Mouse (Mus musculus) layer of hippocampus, adult 11-12 months (tissue): Measurements from ENCODE around the gene Ptdss2.

Experiments
- DNase-seq: peaks from one replicate; pipeline ENCODE4 v3.0.0; 2022; ENCODE audit warnings: low spot score

The Ptdss2 gene

DNA sequence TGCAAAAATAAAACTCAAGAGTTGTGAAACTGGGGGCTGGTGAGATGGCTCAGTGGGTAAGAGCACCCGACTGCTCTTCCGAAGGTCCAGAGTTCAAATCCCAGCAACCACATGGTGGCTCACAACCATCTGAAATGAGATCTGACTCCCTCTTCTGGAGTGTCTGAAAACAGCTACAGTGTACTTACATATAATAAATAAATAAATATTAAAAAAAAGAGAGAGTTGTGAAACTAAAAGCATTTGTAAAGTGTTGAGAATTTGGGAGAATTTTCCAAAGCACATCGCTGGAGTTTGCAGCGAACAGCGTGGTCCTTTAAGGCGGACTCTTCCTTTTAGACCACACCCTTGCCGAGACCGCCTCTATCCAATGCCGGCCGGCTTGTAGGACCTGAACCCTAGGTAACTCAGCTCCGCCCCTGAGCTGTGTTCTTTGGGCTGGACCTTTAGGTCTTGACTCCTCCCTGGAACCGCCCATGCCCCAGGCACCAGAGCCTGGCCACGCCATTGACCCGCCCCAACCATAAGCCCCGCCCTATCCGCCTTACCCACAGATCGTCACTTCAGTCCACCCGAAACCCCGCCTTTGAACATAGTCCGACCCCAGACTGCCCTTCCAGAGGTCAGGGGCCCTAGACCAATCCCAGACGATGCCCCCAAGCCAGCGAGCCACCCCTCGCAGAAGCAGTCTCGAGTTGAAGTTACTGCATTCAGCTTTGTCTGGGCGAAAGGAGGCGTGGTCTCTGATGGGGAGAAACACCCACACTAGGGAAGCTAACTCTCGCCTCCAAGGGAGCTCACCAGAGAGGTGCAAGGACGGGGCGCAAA is 721 bp downstream of the Ptdss2 start:
- DNase-seq, result peak; percentile 91

- no peak for DNase-seq
Observed at GRCm38 (mm10) chr7:141123517-141123856, 1.3 kb downstream of the Ptdss2 start.

GRCm38 (mm10) chr7:141131024-141131820 is 9.0 kb downstream of the Ptdss2 start:
- peak; percentile 91 for DNase-seq

DNA sequence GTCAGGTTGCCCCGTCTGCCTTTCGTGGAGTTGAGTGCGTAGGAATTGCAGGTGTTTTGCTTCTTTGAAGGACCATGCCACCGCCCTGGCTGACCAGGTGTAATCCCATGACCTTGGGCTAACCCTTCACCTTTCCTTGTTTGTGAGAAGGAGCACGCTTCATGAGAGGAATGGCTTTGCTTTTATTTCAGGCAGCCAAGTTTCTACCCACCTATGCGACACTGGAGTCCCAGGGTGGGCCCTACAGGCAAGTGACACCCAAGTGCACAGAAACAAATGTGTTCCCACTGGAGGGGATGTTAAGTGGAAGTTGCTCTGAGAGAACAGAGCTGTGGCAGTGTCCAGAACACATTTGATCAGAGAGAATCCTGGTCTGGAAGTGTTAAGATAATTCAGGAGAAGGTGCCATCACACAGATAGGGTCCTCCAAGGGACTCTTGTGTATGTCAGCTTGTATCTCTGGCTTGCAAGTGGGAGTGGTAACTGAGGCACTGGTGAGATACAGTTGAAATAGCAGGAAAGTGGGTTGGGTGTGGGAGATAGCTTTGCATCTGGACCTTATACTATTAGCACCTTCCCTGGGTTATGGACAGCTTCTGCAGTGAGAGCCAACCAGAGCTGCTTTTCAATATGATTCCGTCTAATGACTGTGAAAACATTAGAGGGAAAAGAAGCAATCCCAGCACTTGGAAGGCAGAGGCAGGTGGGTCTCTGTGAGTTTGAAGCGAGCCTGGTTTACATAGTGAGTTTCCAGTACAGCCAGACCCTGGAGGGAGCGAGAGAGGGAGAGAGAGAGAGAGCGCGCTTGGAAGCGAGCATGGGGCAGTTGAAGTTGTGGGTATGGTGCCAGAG is 9.9 kb downstream of the Ptdss2 start:
- DNase-seq, result no peak

DNA sequence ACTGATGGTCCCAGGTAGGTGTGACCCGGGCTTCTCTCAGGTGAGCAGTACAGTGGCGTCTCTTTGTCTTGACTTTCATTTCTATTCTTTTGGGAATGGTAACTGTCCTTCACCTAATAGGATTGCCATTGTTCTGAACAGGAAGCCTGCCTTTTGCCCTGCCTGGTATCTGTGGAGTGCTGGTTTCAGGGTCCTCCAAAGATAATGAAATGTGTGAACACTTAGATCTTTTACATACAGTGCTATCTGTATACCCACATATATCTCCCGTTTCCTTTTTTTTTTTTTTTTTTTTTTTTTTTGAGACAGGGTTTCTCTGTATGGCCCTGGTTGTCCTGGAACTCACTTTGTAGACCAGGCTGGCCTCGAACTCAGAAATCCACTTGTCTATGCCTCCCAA is 19.1 kb downstream of the Ptdss2 start:
- no peak for DNase-seq

DNA sequence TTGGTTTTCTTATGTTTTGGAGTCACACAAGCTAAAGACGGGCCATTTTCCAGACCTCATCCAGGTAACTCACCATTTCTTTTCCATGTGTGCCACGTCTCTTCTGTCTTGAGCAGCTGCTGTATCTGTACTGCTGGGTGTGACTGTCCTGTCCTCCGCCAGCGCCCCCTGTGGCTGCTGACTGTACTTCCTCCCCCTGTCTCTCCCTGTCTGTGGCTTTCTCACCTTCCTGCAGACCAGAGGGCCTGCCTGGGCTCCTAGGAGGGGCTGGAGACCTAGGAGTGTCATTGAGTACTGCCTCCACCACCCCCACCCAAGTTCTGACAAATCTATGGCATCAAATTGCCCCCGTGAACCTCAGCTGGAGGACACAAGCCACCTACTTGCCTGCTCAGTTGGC is 20.9 kb downstream of the Ptdss2 start:
- DNase-seq, result no peak

GRCm38 (mm10) chr7:141143861-141144260 is 21.7 kb downstream of the Ptdss2 start:
- DNase-seq, result no peak

DNA sequence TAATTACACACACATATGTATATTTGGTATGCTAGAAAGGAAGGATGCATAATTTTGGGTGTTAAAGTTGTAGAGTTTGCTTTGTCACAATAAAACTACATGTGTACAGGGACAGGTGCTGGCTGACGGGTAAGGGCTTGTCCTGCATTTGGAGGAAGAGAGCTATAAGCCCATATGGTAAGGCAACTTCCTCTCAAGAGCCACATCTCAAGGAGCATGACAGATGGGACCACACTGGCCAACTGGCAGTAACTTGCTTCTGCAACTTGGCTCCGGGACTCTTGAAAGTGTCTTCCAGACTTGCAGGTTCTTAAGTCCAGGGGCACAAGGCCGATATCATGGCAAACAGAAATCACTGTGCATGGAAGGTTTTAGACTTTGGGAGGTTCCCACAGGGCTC is 22.5 kb downstream of the Ptdss2 start:
- no peak for DNase-seq

DNA sequence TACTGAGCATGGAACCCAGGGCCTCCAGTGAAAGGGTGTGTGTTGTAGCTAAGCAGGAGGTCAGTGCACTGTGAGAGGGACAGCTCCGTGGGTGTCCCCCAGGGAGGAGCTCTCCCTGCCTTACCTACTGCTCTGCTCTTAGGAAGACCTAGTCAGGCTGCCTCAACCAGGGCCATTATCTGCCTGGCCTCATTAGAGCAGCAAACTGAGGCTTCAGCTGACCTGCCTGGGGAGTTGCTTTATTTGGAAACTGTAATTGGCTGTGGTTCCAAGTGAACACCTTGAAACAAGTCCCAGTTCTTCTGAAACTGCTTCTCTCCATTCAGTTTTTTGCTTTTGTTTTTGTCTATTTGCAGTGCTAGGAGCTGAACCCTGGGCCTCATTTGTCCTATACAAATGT is 23.2 kb downstream of the Ptdss2 start:
- no peak for DNase-seq

DNA sequence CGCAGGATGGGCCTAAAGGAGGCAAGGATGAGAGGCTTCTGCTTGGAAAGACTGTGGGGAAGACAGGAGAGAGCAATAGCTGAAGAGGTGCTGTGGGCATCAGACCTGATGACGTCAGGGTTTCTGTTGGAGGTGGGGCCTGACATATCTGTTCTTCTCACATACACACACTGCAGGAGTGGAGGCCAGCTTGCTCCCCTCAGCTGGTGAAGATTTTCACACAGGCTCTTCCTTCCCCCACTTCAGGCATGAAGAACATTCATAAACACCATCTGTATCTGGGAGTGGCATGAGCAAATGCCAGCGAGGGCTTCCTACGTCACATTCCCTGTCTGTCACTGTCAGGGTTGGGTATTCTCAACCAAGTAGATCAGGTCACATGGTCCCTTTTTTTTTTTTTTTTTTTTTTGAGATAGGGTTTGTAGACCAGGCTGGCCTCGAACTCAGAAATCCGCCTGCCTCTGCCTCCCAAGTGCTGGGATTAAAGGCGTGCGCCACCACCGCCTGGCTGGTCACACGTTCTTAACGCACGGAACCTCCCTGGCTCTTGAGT is 23.9 kb downstream of the Ptdss2 start:
- no peak for DNase-seq

DNA sequence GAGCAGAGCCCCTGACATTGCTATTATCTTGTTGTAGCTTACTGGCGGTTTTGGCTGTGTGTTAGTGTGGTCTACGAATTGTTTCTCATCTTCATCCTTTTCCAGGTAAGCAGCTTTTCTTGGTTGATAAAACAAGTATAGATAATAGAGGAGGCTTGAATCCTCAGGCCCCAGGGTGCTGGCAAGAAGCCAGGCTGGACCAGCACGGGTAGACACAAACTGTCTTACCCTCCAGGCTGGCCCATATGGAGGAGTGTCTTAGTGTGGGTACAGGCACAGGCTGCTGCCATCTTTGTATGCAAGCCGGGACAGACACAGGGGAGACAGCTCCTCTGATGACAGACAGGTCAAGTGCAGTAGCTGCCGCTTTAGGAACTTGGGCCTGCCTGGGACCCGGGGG is 24.9 kb downstream of the Ptdss2 start:
- no peak for DNase-seq

DNA sequence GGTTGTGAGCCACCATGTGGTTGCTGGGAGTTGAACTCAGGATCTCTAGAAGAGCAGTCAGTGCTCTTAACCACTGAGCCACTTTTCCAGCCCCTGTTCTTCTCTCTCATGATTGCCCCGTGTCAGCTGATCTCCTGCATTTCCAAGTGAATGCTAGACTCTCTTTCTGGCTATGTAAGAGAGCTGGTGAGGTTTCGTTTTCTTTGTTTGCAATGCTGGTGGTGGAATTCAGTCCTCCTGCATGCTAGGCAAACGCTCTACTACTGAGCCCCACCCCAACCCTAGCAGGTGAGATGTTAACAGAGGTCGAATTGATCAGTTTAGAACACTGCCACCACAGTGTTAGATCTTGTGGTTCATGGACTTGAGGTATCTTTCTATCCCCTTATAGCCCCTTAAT is 26.5 kb downstream of the Ptdss2 start:
- DNase-seq, result no peak

DNA sequence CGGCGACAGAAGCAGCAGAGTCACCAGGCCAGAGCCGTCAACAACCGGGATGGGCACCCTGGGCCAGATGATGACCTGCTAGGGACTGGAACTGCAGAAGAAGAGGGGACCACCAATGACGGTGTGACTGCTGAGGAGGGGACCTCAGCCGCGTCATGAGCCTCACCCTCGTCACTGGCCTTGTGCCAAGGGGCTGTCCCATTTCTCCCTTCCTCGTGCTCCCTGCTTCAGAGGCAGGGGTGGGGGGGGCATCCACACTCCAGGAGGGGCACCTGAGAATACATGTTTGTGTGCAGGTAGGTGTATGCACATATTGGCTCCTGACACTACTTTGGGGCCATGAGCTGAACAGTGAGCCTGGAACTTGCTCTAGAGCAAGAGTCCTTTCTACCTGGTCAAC is 33.2 kb downstream of the Ptdss2 start:
- no peak for DNase-seq

GRCm38 (mm10) chr7:141164397-141164796 is 42.2 kb downstream of the Ptdss2 start:
- no peak for DNase-seq

DNA sequence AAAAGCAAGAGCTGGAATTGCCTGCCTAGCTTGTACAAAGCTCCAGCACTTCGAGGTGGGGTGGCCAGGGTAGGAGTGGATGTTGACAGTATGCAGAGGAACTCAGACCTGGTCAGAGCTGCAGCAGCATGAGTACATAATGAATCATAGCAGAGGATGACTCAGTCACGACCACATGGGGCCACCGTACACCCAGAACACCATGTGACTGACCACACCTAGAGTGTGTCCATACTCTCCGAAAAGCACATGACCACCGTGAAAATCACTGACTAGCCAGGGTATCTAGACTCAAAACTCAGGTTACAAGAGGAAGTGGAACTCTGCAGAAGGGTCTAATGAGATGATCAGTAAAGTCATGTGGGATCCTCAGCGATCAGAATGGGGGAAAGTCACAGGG is 42.7 kb downstream of the Ptdss2 start:
- DNase-seq, result no peak

GRCm38 (mm10) chr7:141167901-141168517 is 45.8 kb downstream of the Ptdss2 start:
- no peak for DNase-seq

DNA sequence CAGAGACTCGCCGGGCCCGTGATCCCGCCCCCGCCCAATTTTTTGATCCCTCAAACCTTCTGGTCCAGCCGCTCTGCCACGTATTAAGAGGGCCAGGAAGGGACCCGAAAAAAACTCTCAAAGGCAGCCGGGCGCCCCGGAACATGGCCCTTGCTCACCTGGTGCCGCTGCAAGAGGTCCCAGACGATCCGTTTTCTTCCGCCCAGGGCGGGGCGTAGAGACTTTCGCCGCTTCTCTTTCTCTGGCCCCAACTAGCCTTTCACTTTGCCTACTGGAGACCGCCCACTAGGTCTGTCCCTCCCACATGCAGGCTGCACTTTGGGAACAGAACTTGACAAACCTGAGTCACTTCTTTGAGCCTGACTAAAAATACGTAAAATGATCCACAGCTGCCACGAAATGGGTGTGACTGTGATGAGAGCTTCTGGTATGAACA is 46.4 kb downstream of the Ptdss2 start:
- DNase-seq, result peak; percentile 27

DNA sequence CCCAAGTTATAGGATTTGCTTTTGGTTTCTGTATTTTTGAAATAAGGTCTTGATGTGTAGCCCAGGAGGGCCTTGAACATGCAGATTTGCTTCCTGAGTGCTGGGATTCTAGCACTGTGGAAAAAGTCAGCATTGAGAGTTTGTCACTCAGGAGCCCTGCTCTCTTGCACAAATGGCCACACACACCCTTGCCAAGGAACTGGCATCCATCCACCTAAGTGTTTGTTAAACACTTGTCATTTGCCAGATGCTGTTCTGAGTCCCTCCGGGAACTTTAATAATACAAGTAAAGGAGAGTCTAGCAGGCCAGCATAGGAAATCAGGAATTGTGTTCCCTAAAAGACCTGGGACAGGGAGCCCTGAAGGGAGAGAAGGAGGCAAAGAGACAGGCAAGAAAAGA is 47.1 kb downstream of the Ptdss2 start:
- DNase-seq, result no peak

DNA sequence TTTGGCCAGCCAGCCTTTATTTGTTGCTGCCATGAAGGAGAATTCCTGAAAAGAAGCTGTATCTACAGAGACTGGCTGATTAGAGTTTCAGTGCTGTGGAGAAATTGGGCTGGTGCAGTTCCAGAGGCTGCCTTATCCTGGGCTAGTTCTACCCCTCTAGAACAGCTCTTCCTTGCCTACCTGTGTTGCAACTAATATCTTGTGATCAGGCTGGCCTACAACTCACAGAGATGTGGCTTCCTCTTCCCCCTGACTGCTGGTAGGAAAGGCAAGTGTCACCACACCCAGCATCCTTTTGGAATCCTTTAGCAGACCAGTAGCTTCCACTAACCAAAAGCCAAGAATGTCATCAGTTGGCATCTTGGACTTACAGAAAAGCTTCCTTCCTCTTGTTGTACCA is 47.7 kb downstream of the Ptdss2 start:
- no peak for DNase-seq

DNA sequence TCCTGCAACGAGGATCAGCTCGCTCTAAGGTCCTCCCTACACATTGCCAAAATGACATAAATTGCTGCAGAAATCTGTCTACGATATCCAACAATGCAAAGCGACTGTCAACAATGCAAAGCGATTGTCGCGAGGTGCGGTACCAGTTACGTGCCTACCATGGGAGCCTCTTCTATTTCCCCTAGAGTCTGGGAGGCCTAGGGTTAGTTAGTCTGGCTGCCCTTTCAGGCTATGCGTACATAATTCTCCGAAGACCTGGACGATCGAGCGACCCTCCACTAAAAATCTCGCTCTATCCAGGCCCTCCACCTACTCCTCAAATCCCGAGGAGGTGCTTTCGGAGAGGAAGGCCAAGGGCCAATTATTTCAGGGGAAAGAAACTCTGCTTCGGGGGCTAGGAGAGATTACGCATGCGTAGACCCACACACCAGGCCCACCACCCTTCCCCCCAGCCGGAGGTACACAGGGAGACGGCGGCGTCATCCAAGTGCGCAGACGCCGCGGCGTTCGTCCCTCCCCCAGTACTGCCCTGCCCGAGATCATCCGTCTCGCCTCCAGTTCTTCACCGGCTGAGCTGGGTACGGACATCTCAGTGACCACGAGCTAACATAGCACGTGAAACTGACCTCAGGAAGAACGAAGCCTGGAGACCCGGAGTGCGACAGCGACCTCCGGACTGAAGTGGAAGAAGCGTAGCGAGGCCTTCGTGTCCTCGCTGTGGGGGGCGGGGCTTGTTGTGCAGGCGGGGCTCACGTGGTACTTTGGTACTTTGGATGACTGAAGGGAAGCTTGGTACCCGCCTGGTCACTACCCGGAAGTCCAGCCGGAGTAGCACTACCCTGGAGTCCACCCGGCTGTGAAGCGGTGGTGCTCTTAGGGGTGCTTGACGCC is 50.2 kb downstream of the Ptdss2 start, which contains the start of gene Rnh1:
Gene Rnh1 (minus strand): TSS at position 742 of the 891 bp plus-strand sequence.
- peak; percentile 94 for DNase-seq
